Mouse (Mus musculus) MEL (cell line): ENCODE measurements at regions not wholly inside any gene's neighbourhood (a gene's known extent, or its start where the extent isn't known, plus 50 kb on each side); places are given as distances from the start of the nearest gene placed in this dataset.

ENCODE experiments used
- DNase-seq: peaks from one replicate; pipeline ENCODE4 v3.0.0; 2011; ENCODE audit warnings: low read depth, low spot score
- H3K27ac ChIP-seq: 2 replicates; pipeline ENCODE4 v1.5.1; 2012; ENCODE audit warnings: low read depth, mild to moderate bottlenecking, control low read depth, low read length, moderate library complexity; ENCODE audit not compliant: control insufficient read depth
- H3K27me3 ChIP-seq, 2 experiments: fragments of 150-350 bp in 1 of 2; sonication (generic) in 1 of 2; 2 replicates each; pipeline ENCODE4 v1.6.1; 2012; ENCODE audit warnings: low read length in 2 of 2, mild to moderate bottlenecking in 2 of 2, improper control_type of control experiment in 1 of 2, moderate library complexity in 1 of 2; ENCODE audit not compliant: insufficient read depth in 2 of 2, control insufficient read depth in 1 of 2
- H3K36me3 ChIP-seq, 2 experiments: 2 replicates each; pipeline ENCODE4 v1.6.1; 2012 to 2014; ENCODE audit warnings: low read length in 2 of 2, improper control_type of control experiment in 1 of 2, inconsistent platforms in 1 of 2, mild to moderate bottlenecking in 1 of 2; ENCODE audit not compliant: insufficient read depth in 2 of 2, control insufficient read depth in 1 of 2
- H3K4me1 ChIP-seq, 2 experiments: fragments of 150-350 bp in 1 of 2; sonication (generic) in 1 of 2; 2 replicates each; pipeline ENCODE4 v1.6.1; 2012; ENCODE audit warnings: low read length in 2 of 2, improper control_type of control experiment in 1 of 2, mild to moderate bottlenecking in 1 of 2; ENCODE audit not compliant: insufficient read depth in 2 of 2, control insufficient read depth in 1 of 2
- H3K4me3 ChIP-seq, 2 experiments: fragments of 150-350 bp in 1 of 2; sonication (generic) in 1 of 2; 2 replicates each; pipeline ENCODE4 v1.5.1; 2012; ENCODE audit warnings: low read depth in 2 of 2, low read length in 2 of 2, mild to moderate bottlenecking in 2 of 2, moderate library complexity in 2 of 2, control low read depth in 1 of 2, improper control_type of control experiment in 1 of 2; ENCODE audit not compliant: control insufficient read depth in 1 of 2, insufficient read depth in 1 of 2
- H3K79me2 ChIP-seq: 2 replicates; pipeline ENCODE4 v1.6.1; 2012; ENCODE audit warnings: mild to moderate bottlenecking, low read length, moderate library complexity; ENCODE audit not compliant: control insufficient read depth, poor library complexity, insufficient read depth
- H3K9ac ChIP-seq: 2 replicates; pipeline ENCODE4 v1.6.1; 2012; ENCODE audit warnings: low read depth, mild to moderate bottlenecking, control low read depth, low read length, moderate library complexity; ENCODE audit not compliant: control insufficient read depth, poor library complexity, severe bottlenecking
- H3K9me3 ChIP-seq: fragments of 150-350 bp; sonication (generic); replicated peaks from 2 replicates; pipeline ENCODE4 v1.6.1; 2012; ENCODE audit warnings: mild to moderate bottlenecking, low read length, improper control_type of control experiment, moderate library complexity; ENCODE audit not compliant: insufficient read depth
- E2F4 ChIP-seq: IDR thresholded peaks from 2 replicates; pipeline ENCODE4 v1.6.1; 2011; ENCODE audit warnings: low read depth, low read length, improper control_type of control experiment, borderline replicate concordance
- EP300 ChIP-seq, 2 experiments: IDR thresholded peaks; 2 replicates each; pipeline ENCODE4 v1.6.1; 2011; ENCODE audit warnings: improper control_type of control experiment in 2 of 2, low read length in 2 of 2, low read depth in 1 of 2, mild to moderate bottlenecking in 1 of 2
- ETS1 ChIP-seq: IDR thresholded peaks from 2 replicates; pipeline ENCODE4 v1.6.1; 2012; ENCODE audit warnings: low read depth, mild to moderate bottlenecking, inconsistent platforms, low read length, improper control_type of control experiment, moderate library complexity
- GABPA ChIP-seq: IDR thresholded peaks from 2 replicates; pipeline ENCODE4 v1.6.1; 2012; ENCODE audit warnings: low read depth, mild to moderate bottlenecking, inconsistent platforms, low read length, improper control_type of control experiment, moderate library complexity
- KAT2A ChIP-seq: conservative IDR thresholded peaks from 2 replicates; pipeline ENCODE4 v1.6.1; 2012; ENCODE audit warnings: low read depth, low read length, improper control_type of control experiment, inconsistent platforms
- MAX ChIP-seq: IDR thresholded peaks from 2 replicates; pipeline ENCODE4 v1.6.1; 2011; ENCODE audit warnings: low read length, improper control_type of control experiment
- MXI1 ChIP-seq: IDR thresholded peaks from 2 replicates; pipeline ENCODE4 v1.6.1; 2011; ENCODE audit warnings: mild to moderate bottlenecking, low read depth, low read length, improper control_type of control experiment
- NRF1 ChIP-seq: IDR thresholded peaks from 2 replicates; pipeline ENCODE4 v1.6.1; 2014; ENCODE audit warnings: low read depth, mild to moderate bottlenecking, inconsistent platforms, low read length, improper control_type of control experiment, moderate library complexity; ENCODE audit not compliant: poor library complexity, insufficient read depth, severe bottlenecking
- POLR2AphosphoS2 ChIP-seq: IDR thresholded peaks from 2 replicates; pipeline ENCODE4 v1.6.1; 2011; ENCODE audit warnings: low read length, improper control_type of control experiment
- POLR2AphosphoS5 ChIP-seq: IDR thresholded peaks from 2 replicates; pipeline ENCODE4 v1.6.1; 2012; ENCODE audit warnings: low read depth, borderline replicate concordance, mild to moderate bottlenecking, inconsistent platforms, low read length, moderate library complexity, mixed read lengths
- RCOR1 ChIP-seq: IDR thresholded peaks from 2 replicates; pipeline ENCODE4 v1.6.1; 2012; ENCODE audit warnings: low read depth, mild to moderate bottlenecking, inconsistent platforms, low read length, improper control_type of control experiment
- SIN3A ChIP-seq: IDR thresholded peaks from 2 replicates; pipeline ENCODE4 v1.6.1; 2012; ENCODE audit warnings: low read length, improper control_type of control experiment, inconsistent platforms
- UBTF ChIP-seq: IDR thresholded peaks from 2 replicates; pipeline ENCODE4 v1.6.1; 2012; ENCODE audit warnings: low read depth, mild to moderate bottlenecking, inconsistent platforms, low read length, improper control_type of control experiment, moderate library complexity, borderline replicate concordance; ENCODE audit not compliant: insufficient read depth
- USF1 ChIP-seq: IDR thresholded peaks from 2 replicates; pipeline ENCODE4 v1.6.1; 2014; ENCODE audit warnings: low read depth, mild to moderate bottlenecking, inconsistent platforms, low read length, improper control_type of control experiment, moderate library complexity
- ZC3H11A ChIP-seq: IDR thresholded peaks from 2 replicates; pipeline ENCODE4 v1.6.1; 2012; ENCODE audit warnings: low read depth, mild to moderate bottlenecking, inconsistent platforms, low read length, improper control_type of control experiment

- Histone ChIP-seq H3K79me2 (no peaks in the 10 kb centered on the region), H3K27me3 (no peaks in the 10 kb centered on the region), H3K36me3 (peaks cover 0 to 9% of the 10 kb centered on the region in 2 experiments; a peak in 2 of 4 replicates), H3K9me3 (no peaks in the 10 kb centered on the region), H3K9ac (no peak overlapping the region), H3K4me1 (peaks cover 2 to 11% of the 10 kb centered on the region in 2 experiments; a peak in 3 of 4 replicates), H3K27ac (no peak overlapping the region), H3K4me3 (no peak overlapping the region)
- DNase-seq: no peak
- no peak for TF ChIP-seq ZC3H11A
- TF ChIP-seq GABPA: no peak
- no peak for TF ChIP-seq E2F4
- no peak for TF ChIP-seq ETS1
- no peak for TF ChIP-seq UBTF
- no peak for TF ChIP-seq SIN3A
- TF ChIP-seq KAT2A: no peak
- no peak for TF ChIP-seq NRF1
- no peak for TF ChIP-seq MXI1
- no peak for TF ChIP-seq RCOR1
- no peak for TF ChIP-seq POLR2AphosphoS2
Observed at GRCm38 (mm10) chr9:14069770-14070169, 205.1 kb upstream of the Sesn3 start.

- Histone ChIP-seq H3K9ac (no peak overlapping the region), H3K27me3 (no peaks in the 10 kb centered on the region), H3K27ac (no peak overlapping the region), H3K9me3 (no peaks in the 10 kb centered on the region), H3K36me3 (peaks cover 0 to 26% of the 10 kb centered on the region in 2 experiments; a peak in 2 of 4 replicates), H3K4me1 (peaks cover 14 to 25% of the 10 kb centered on the region in 2 experiments), H3K4me3 (no peak overlapping the region), H3K79me2 (no peaks in the 10 kb centered on the region)
- TF ChIP-seq E2F4 (no peak), EP300 (IDR thresholded peaks at IDR 0.05; ENCODE audit: low read depth in 1 of 2, low read length in 2 of 2) (0 out of 4 replicates have a peak, but pooled peaks of 1 of the 2 experiments have one; percentile 8), SIN3A (0 out of 2 replicates have a peak, but pooled peaks have one; percentile 24), POLR2AphosphoS5 (no peak), MAX (peak; percentile 76), USF1 (peak; percentile 33; the same call in 1 of the 2 replicates), ETS1 (0 out of 2 replicates have a peak, but pooled peaks have one; percentile 37)
- no peak for DNase-seq
Observed at GRCm38 (mm10) chr9:14071728-14072127, 203.1 kb upstream of the Sesn3 start.
